In the genomic region with DNA sequence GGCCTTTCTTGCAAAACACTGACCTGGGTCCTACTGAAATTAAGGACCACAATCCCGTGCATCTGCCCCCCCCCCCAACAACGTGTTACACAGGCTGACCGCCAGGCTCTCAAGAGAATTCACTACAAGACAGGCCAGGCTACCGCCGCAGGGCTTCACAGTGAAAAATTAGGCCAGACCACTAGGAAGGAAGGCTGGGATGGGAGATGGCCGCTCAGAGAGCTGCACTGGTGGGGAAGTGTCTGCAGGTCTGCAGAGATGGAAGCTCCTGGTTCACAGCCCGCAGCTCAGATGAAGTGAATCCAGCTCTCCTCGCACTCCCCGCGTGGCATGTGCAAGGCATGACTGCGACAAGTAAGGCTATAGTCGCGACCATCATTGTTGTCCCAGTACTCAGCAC, we compare ENCODE assay signal across 9 mouse cellular contexts. TPM values are rescaled to one million over a fixed set of nuclear protein-coding genes. Genes with fewer than 3 reads are reported as not detected.
DNase-seq lines count a peak whose midpoint lies in the region; ATAC-seq and TF ChIP-seq lines count a peak whose summit lies in the region.
"Had no signal": no experiment of that assay in that cellular context is flagged by ENCODE, and none has a peak within 500 bp of the region (broad histone marks: within the 10 kb centered on the region; RNA-seq: fewer than 3 reads in every experiment).

No protein-coding gene starts in this region.

- peaks cover 21% of the 10 kb centered on the region for H3K4me1 ChIP-seq in midbrain, embryonic 10.5 days
- H3K4me1 ChIP-seq in midbrain, embryonic 11.5 days (ENCODE audit: control insufficient read depth, insufficient read depth, low read length) = peaks cover 13% of the 10 kb centered on the region
- peaks cover 12% of the 10 kb centered on the region for H3K4me1 ChIP-seq in limb, embryonic 14.5 days (ENCODE audit: control insufficient read depth, insufficient read depth, low read length)
- H3K4me1 ChIP-seq in stomach, postnatal 0 days (replicated peaks; ENCODE audit: control insufficient read depth, insufficient read depth) = peaks cover 7% of the 10 kb centered on the region; the same call in 1 of the 2 replicates

- no peak for TF ChIP-seq POLR2A in limb, embryonic 14.5 days (IDR thresholded peaks at IDR 0.05; ENCODE audit: borderline replicate concordance, extremely low read depth, insufficient read depth, insufficient read length)

- no peaks in the 10 kb centered on the region for H3K9me3 ChIP-seq in midbrain, embryonic 10.5 days (replicated peaks)
- no peaks in the 10 kb centered on the region for H3K9me3 ChIP-seq in midbrain, embryonic 11.5 days (ENCODE audit: control insufficient read depth, low read length)
- no peaks in the 10 kb centered on the region for H3K9me3 ChIP-seq in limb, embryonic 14.5 days (ENCODE audit: control insufficient read depth, low read length)
- H3K9me3 ChIP-seq in stomach, postnatal 0 days (ENCODE audit: control insufficient read depth, low read length) = no peaks in the 10 kb centered on the region

- TF ChIP-seq CTCF in stomach, postnatal 0 days (IDR thresholded peaks at IDR 0.05; ENCODE audit: low read depth) = no peak

- peak overlapping the region; percentile 82 for H3K4me3 ChIP-seq in midbrain, embryonic 10.5 days
- no peak overlapping the region for H3K4me3 ChIP-seq in midbrain, embryonic 11.5 days (ENCODE audit: low read depth, low read length)
- peak overlapping the region; percentile 62; the same call in 1 of the 2 replicates for H3K4me3 ChIP-seq in limb, embryonic 14.5 days (replicated peaks; ENCODE audit: low read length)
- peak overlapping the region; percentile 59 for H3K4me3 ChIP-seq in stomach, postnatal 0 days (ENCODE audit: low read depth, low read length)

- no peaks in the 10 kb centered on the region for H3K36me3 ChIP-seq in midbrain, embryonic 10.5 days
- no peaks in the 10 kb centered on the region for H3K36me3 ChIP-seq in midbrain, embryonic 11.5 days (ENCODE audit: control insufficient read depth, insufficient read depth, low read length)
- H3K36me3 ChIP-seq in limb, embryonic 14.5 days (ENCODE audit: control insufficient read depth, insufficient read depth, low read length) = peaks cover 4% of the 10 kb centered on the region; the same call in 1 of the 2 replicates
- no peaks in the 10 kb centered on the region for H3K36me3 ChIP-seq in stomach, postnatal 0 days (ENCODE audit: control insufficient read depth, insufficient read depth, low read length)

- 64% methylated on average over 13 of the region's 13 CpGs for WGBS in midbrain, embryonic 10.5 days
- 72% methylated on average over 13 of the region's 13 CpGs for WGBS in midbrain, embryonic 11.5 days
- WGBS in limb, embryonic 14.5 days = 55% methylated on average over 13 of the region's 13 CpGs
- 66% methylated on average over 13 of the region's 13 CpGs for WGBS in stomach, postnatal 0 days

- no peak for TF ChIP-seq EP300 in stomach, postnatal 0 days (optimal IDR thresholded peaks at IDR 0.05)

- H3K9ac ChIP-seq in midbrain, embryonic 11.5 days (ENCODE audit: low read length) = no peak overlapping the region
- no peak overlapping the region for H3K9ac ChIP-seq in limb, embryonic 14.5 days (ENCODE audit: low read depth, low read length, severe bottlenecking)
- H3K9ac ChIP-seq in stomach, postnatal 0 days (ENCODE audit: low read length) = no peak overlapping the region

- ATAC-seq in midbrain, embryonic 11.5 days (ENCODE audit: low FRiP score) = no peak
- ATAC-seq in limb, embryonic 14.5 days (ENCODE audit: low FRiP score, low read depth) = no peak
- no peak for ATAC-seq in stomach, postnatal 0 days (ENCODE audit: low FRiP score, low TSS enrichment)

- DNase-seq in adrenal gland, postnatal 14 days = peak; percentile 9
- no peak for DNase-seq in adrenal gland, adult 18-20 months (ENCODE audit: low spot score in 2 of 2)
- peak; percentile 27 for DNase-seq in midbrain, embryonic 10.5 days (ENCODE audit: low spot score)
- no peak for DNase-seq in midbrain, embryonic 11.5 days (ENCODE audit: low spot score, missing footprints)
- DNase-seq in limb, embryonic 14.5 days (ENCODE audit: low spot score) = no peak
- DNase-seq in stomach, postnatal 0 days (ENCODE audit: low spot score) = peak; percentile 14
- DNase-seq in ovary, postnatal 14 days (ENCODE audit: low spot score) = no peak
- no peak for DNase-seq in kidney, adult 11 months

- peaks cover 50% of the 10 kb centered on the region for H3K27me3 ChIP-seq in midbrain, embryonic 10.5 days (ENCODE audit: low read depth, poor library complexity, severe bottlenecking)
- peaks cover 12% of the 10 kb centered on the region for H3K27me3 ChIP-seq in midbrain, embryonic 11.5 days (ENCODE audit: control insufficient read depth, insufficient read depth, low read length)
- H3K27me3 ChIP-seq in limb, embryonic 14.5 days (ENCODE audit: control insufficient read depth, insufficient read depth, low read length) = peaks cover 19% of the 10 kb centered on the region
- H3K27me3 ChIP-seq in stomach, postnatal 0 days (ENCODE audit: control insufficient read depth, insufficient read depth, low read length) = no peaks in the 10 kb centered on the region

- no peak overlapping the region for H3K27ac ChIP-seq in midbrain, embryonic 10.5 days (replicated peaks)
- no peak overlapping the region for H3K27ac ChIP-seq in midbrain, embryonic 11.5 days (ENCODE audit: low read depth, low read length)
- H3K27ac ChIP-seq in limb, embryonic 14.5 days (replicated peaks; ENCODE audit: low read depth, low read length) = no peak overlapping the region
- H3K27ac ChIP-seq in stomach, postnatal 0 days (replicated peaks) = no peak overlapping the region

- H3K4me2 ChIP-seq in midbrain, embryonic 11.5 days = no peak overlapping the region
- H3K4me2 ChIP-seq in limb, embryonic 14.5 days (replicated peaks; ENCODE audit: low read depth, low read length, severe bottlenecking) = peak overlapping the region; percentile 99
- H3K4me2 ChIP-seq in stomach, postnatal 0 days (replicated peaks; ENCODE audit: low read depth) = peak overlapping the region; percentile 95; the same call in 1 of the 2 replicates

RNA-seq across cellular contexts. Expression of a gene that starts 1.2 kb away (rescaled TPM):
- 7.2 and 8.3 TPM in 2 replicates for total RNA-seq in adrenal gland, postnatal 14 days (2021)
- 10 to 100 TPM in 1 of 2 experiments, 1 to 10 TPM in 1; 3.6 to 10.9 TPM for total RNA-seq in adrenal gland, adult 18-20 months (2021)
- 0.56 and 0.70 TPM in 2 replicates for polyA plus RNA-seq in midbrain, embryonic 10.5 days (2016; fragmentation: Nextera tagmentation; extraction: Ambion mirVana)
- polyA plus RNA-seq in midbrain, embryonic 11.5 days (2014; fragmentation: Nextera tagmentation; extraction: Ambion mirVana) = 0.98 and 1.1 TPM in 2 replicates
- polyA plus RNA-seq in limb, embryonic 14.5 days (2012; rRNA removed) = 3.1 and 4.0 TPM in 2 replicates
- 3.9 and 4.0 TPM in 2 replicates for polyA plus RNA-seq in limb, embryonic 14.5 days (2014; fragmentation: Nextera tagmentation; extraction: Ambion mirVana)
- polyA plus RNA-seq in stomach, postnatal 0 days (2015; fragmentation: Nextera tagmentation; extraction: Ambion mirVana) = 2.8 and 3.3 TPM in 2 replicates

RNA-seq across cellular contexts. Expression of a gene that starts 1.2 kb away (rescaled TPM):
- 4.8 and 5.3 TPM in 2 replicates for total RNA-seq in adrenal gland, postnatal 14 days (2021)
- total RNA-seq in adrenal gland, adult 18-20 months (2021) = 1 to 10 TPM; 3.3 to 6.0 TPM
- 1.1 and 1.6 TPM in 2 replicates for polyA plus RNA-seq in midbrain, embryonic 10.5 days (2016; fragmentation: Nextera tagmentation; extraction: Ambion mirVana)
- polyA plus RNA-seq in midbrain, embryonic 11.5 days (2014; fragmentation: Nextera tagmentation; extraction: Ambion mirVana) = 1.2 and 1.6 TPM in 2 replicates
- 3.1 and 3.2 TPM in 2 replicates for polyA plus RNA-seq in limb, embryonic 14.5 days (2012; rRNA removed)
- 3.7 and 5.7 TPM in 2 replicates for polyA plus RNA-seq in limb, embryonic 14.5 days (2014; fragmentation: Nextera tagmentation; extraction: Ambion mirVana)
- polyA plus RNA-seq in stomach, postnatal 0 days (2015; fragmentation: Nextera tagmentation; extraction: Ambion mirVana) = 2.9 and 3.6 TPM in 2 replicates

RNA-seq across cellular contexts. Expression of a gene that starts 5.6 kb away (rescaled TPM):
- 0.15 TPM in 1 of 2 replicates, not detected in the other for total RNA-seq in adrenal gland, postnatal 14 days (2021)
- under 1 TPM; 0.33 to 0.45 TPM for total RNA-seq in adrenal gland, adult 18-20 months (2021)
- 0.02 and 0.04 TPM in 2 replicates for polyA plus RNA-seq in midbrain, embryonic 10.5 days (2016; fragmentation: Nextera tagmentation; extraction: Ambion mirVana)
- not detected in 2 replicates for polyA plus RNA-seq in midbrain, embryonic 11.5 days (2014; fragmentation: Nextera tagmentation; extraction: Ambion mirVana)
- 0.13 and 0.26 TPM in 2 replicates for polyA plus RNA-seq in limb, embryonic 14.5 days (2012; rRNA removed)
- 0.06 and 0.19 TPM in 2 replicates for polyA plus RNA-seq in limb, embryonic 14.5 days (2014; fragmentation: Nextera tagmentation; extraction: Ambion mirVana)
- polyA plus RNA-seq in stomach, postnatal 0 days (2015; fragmentation: Nextera tagmentation; extraction: Ambion mirVana) = 0.02 TPM in 1 of 2 replicates, not detected in the other

RNA-seq across cellular contexts. Expression of a gene that starts 17.2 kb away (rescaled TPM):
- total RNA-seq in adrenal gland, postnatal 14 days (2021) = 0.11 TPM in 1 of 2 replicates, not detected in the other
- under 1 TPM in 1 of 2 experiments, not detected in 1; 0.96 TPM for total RNA-seq in adrenal gland, adult 18-20 months (2021)
- polyA plus RNA-seq in midbrain, embryonic 10.5 days (2016; fragmentation: Nextera tagmentation; extraction: Ambion mirVana) = 0.04 and 0.14 TPM in 2 replicates
- polyA plus RNA-seq in midbrain, embryonic 11.5 days (2014; fragmentation: Nextera tagmentation; extraction: Ambion mirVana) = 0.14 TPM in 1 of 2 replicates, not detected in the other
- 0.23 and 0.33 TPM in 2 replicates for polyA plus RNA-seq in limb, embryonic 14.5 days (2012; rRNA removed)
- 0.21 and 0.41 TPM in 2 replicates for polyA plus RNA-seq in limb, embryonic 14.5 days (2014; fragmentation: Nextera tagmentation; extraction: Ambion mirVana)
- polyA plus RNA-seq in stomach, postnatal 0 days (2015; fragmentation: Nextera tagmentation; extraction: Ambion mirVana) = 0.38 and 0.39 TPM in 2 replicates
- total RNA-seq: adrenal gland, postnatal 25 days had no signal

Comparison
In these comparisons a context has a peak if more than half of its experiments do, and no peak if none do; other contexts are left out.
1. DNase-seq: peak in adrenal gland, postnatal 14 days (single experiment), midbrain, embryonic 10.5 days (single experiment) and stomach, postnatal 0 days (single experiment); none in adrenal gland, adult 18-20 months (0 of 2), midbrain, embryonic 11.5 days (single experiment), limb, embryonic 14.5 days (single experiment), ovary, postnatal 14 days (single experiment) and kidney, adult 11 months (single experiment).